Mouse (Mus musculus): ENCODE measurements around the gene Rhbdd1.

GRCm38 (mm10) chr1:82281823-82282222, 34.4 kb upstream of the Rhbdd1 start:
- TF ChIP-seq POLR2A (IDR thresholded peaks at IDR 0.05; ENCODE audit: low read depth, low read length) = no peak
- TF ChIP-seq CTCF (conservative IDR thresholded peaks at IDR 0.05; ENCODE audit: insufficient read depth, insufficient read length, low read depth, low read length) = no peak
